Mouse (Mus musculus) liver, adult 2 months (tissue): ENCODE measurements around the gene Pfpl.

ENCODE experiments used
- CTCF ChIP-seq: fragments of 200-500 bp; IDR thresholded peaks from 2 replicates; pipeline ENCODE4 v1.5.1; 2011; ENCODE audit warnings: low read depth, low read length, control low read depth
- POLR2A ChIP-seq: fragments of 200-500 bp; IDR thresholded peaks from 2 replicates; pipeline ENCODE4 v1.6.1; 2011; ENCODE audit warnings: low read length, control low read depth; ENCODE audit not compliant: insufficient read depth; ENCODE audit errors: extremely low read depth

GRCm38 (mm10) chr19:12442560-12442959 lies 14.9 kb downstream of the Pfpl start:
- TF ChIP-seq POLR2A: no peak
- no peak for TF ChIP-seq CTCF
